Mouse (Mus musculus) heart, embryonic 11.5 days (tissue): ENCODE data around the gene Rrp36. TPM values are rescaled to one million over a fixed set of nuclear protein-coding genes. Genes with fewer than 3 reads are reported as not detected.

Experiments used
- ATAC-seq: fragments of 200-750 bp; cut with Nextera tagmentation; replicated peaks from 2 replicates; pipeline ENCODE4 v1.8.0; 2017; ENCODE audit warnings: moderate library complexity; ENCODE audit not compliant: insufficient number of reproducible peaks, low FRiP score, low TSS enrichment
- H3K27ac ChIP-seq: fragments of 300-500 bp; sonication (generic); 2 replicates; pipeline ENCODE4 v1.5.1; 2014; ENCODE audit warnings: mild to moderate bottlenecking, low read depth, low read length
- H3K27me3 ChIP-seq: fragments of 300-500 bp; sonication (generic); 2 replicates; pipeline ENCODE4 v1.6.1; 2014; ENCODE audit warnings: mild to moderate bottlenecking, low read length, mixed read lengths; ENCODE audit not compliant: control insufficient read depth, insufficient read depth
- H3K36me3 ChIP-seq: fragments of 300-500 bp; sonication (generic); 2 replicates; pipeline ENCODE4 v1.6.1; 2014; ENCODE audit warnings: mild to moderate bottlenecking, low read length, moderate library complexity, mixed read lengths; ENCODE audit not compliant: control insufficient read depth, insufficient read depth
- H3K4me1 ChIP-seq: fragments of 300-500 bp; sonication (generic); 2 replicates; pipeline ENCODE4 v1.6.1; 2014; ENCODE audit warnings: low read length; ENCODE audit not compliant: control insufficient read depth, insufficient read depth
- H3K4me2 ChIP-seq: fragments of 300-500 bp; sonication (generic); 2 replicates; pipeline ENCODE4 v1.6.1; 2014; ENCODE audit warnings: mild to moderate bottlenecking, moderate library complexity
- H3K4me3 ChIP-seq: fragments of 300-500 bp; sonication (generic); 2 replicates; pipeline ENCODE4 v1.5.1; 2014; ENCODE audit warnings: low read depth, low read length
- H3K9ac ChIP-seq: fragments of 300-500 bp; sonication (generic); 2 replicates; pipeline ENCODE4 v1.6.1; 2014; ENCODE audit warnings: mild to moderate bottlenecking, low read depth, low read length, moderate library complexity
- H3K9me3 ChIP-seq: fragments of 300-500 bp; sonication (generic); replicated peaks from 2 replicates; pipeline ENCODE4 v1.6.1; 2016; ENCODE audit warnings: low read length; ENCODE audit not compliant: control insufficient read depth
- WGBS: fragments of 180-500 bp; shearing (Covaris S2); extraction: QIAGEN DNeasy Blood & Tissue Kit; methylation state at CpG from one replicate; pipeline ENCODE4 v1.1.7; 2014; ENCODE audit not compliant: insufficient replicate concordance; 5-methylcytosine and 5-hydroxymethylcytosine counted together
- polyA plus RNA-seq: library from polyadenylated mRNA; unstranded; fragments of >200 nt; fragmentation: Nextera tagmentation; extraction: Ambion mirVana; gene quantifications from 2 replicates; pipeline ENCODE4 v1.2.1, GENCODE M21; 2014

Rrp36 gene
- polyA plus RNA-seq, 1 experiment from 2014 or later = 37.0 TPM

GRCm38 (mm10) chr17:46699245-46699644 is 25.1 kb upstream of the Rrp36 start:
- H3K27me3 ChIP-seq = no peaks in the 10 kb centered on the region
- no peaks in the 10 kb centered on the region; the same call in 1 of the 2 replicates for H3K36me3 ChIP-seq
- H3K9me3 ChIP-seq = no peaks in the 10 kb centered on the region
- no peak overlapping the region for H3K9ac ChIP-seq
- H3K4me2 ChIP-seq = no peak overlapping the region
- H3K27ac ChIP-seq = no peak overlapping the region
- H3K4me1 ChIP-seq = peaks cover 18% of the 10 kb centered on the region
- H3K4me3 ChIP-seq = no peak overlapping the region
- 69% methylated on average over 5 of the region's 5 CpGs for WGBS
- peak; percentile 39; the same call in 1 of the 2 replicates for ATAC-seq

GRCm38 (mm10) chr17:46698515-46698914 is 24.4 kb upstream of the Rrp36 start:
- Histone ChIP-seq H3K4me2 (no peak overlapping the region), H3K4me1 (peaks cover 12% of the 10 kb centered on the region), H3K4me3 (no peak overlapping the region), H3K9ac (no peak overlapping the region), H3K36me3 (no peaks in the 10 kb centered on the region; the same call in 1 of the 2 replicates), H3K9me3 (no peaks in the 10 kb centered on the region), H3K27ac (no peak overlapping the region), H3K27me3 (no peaks in the 10 kb centered on the region)
- no peak for ATAC-seq
- 86% methylated on average over 6 of the region's 6 CpGs for WGBS

- WGBS = 88% methylated on average over 1 of the region's 1 CpGs
Observed at GRCm38 (mm10) chr17:46694517-46695063, 20.4 kb upstream of the Rrp36 start.

GRCm38 (mm10) chr17:46691390-46691789 is 17.2 kb upstream of the Rrp36 start:
- no peak for ATAC-seq
- Histone ChIP-seq H3K4me1 (peaks cover 4% of the 10 kb centered on the region; the same call in 1 of the 2 replicates), H3K36me3 (0 out of 2 replicates have a peak, but pooled peaks cover under 1% of the 10 kb centered on the region), H3K4me2 (no peak overlapping the region), H3K9ac (no peak overlapping the region), H3K27me3 (no peaks in the 10 kb centered on the region), H3K27ac (no peak overlapping the region), H3K9me3 (no peaks in the 10 kb centered on the region), H3K4me3 (no peak overlapping the region)
- 91% methylated on average over 2 of the region's 2 CpGs for WGBS

More at GRCm38 (mm10) chr17:46694517-46695063, 20.4 kb upstream of the Rrp36 start:
- Histone ChIP-seq H3K4me1 (peaks cover 4% of the 10 kb centered on the region; the same call in 1 of the 2 replicates), H3K27me3 (no peaks in the 10 kb centered on the region), H3K36me3 (no peaks in the 10 kb centered on the region; the same call in 1 of the 2 replicates), H3K4me2 (no peak overlapping the region), H3K4me3 (no peak overlapping the region), H3K9ac (no peak overlapping the region), H3K9me3 (no peaks in the 10 kb centered on the region), H3K27ac (no peak overlapping the region)
- ATAC-seq = no peak

DNA sequence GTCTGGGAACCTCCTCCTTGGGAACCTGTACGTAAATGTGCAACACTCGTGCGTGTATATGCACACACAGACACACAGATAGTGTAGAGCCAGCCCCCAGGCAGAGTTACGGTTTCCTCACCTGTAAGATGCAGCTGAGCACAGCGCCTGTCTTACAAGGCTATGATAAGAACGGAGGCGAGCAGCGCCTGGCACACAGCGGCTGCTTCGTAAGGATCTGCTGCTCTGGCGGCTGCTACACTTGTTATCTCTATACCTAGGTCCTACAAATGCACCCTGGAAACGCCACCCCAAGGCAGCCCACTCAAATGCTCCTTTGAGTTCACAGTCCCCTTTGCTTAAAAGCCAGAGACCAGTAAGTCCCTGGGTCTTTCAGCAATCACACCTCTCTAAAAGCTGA is 16.5 kb upstream of the Rrp36 start:
- no peak for ATAC-seq
- no peak overlapping the region for H3K27ac ChIP-seq
- WGBS = 73% methylated on average over 12 of the region's 12 CpGs

DNA sequence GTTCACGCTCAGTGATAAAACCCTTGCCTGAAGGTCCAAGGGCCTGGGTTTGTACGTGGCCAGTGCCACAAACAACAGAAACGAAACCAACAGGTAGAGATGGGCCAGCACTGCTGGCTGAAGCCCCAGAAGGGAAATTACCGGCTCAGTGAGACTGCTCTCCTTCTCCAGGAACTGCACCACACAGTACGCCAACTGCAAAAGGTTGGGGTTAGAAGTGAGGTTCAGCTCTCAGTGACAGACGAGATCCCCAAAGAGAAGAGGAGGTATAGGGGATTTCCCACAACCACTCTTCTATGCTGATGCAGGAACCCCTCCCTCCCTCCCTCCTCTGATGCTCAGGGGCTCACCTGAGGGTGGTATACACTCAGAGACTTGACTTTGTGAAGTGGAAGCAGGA is 11.8 kb upstream of the Rrp36 start:
- Histone ChIP-seq H3K9me3 (no peaks in the 10 kb centered on the region), H3K4me2 (no peak overlapping the region), H3K27ac (no peak overlapping the region), H3K4me3 (no peak overlapping the region), H3K9ac (no peak overlapping the region), H3K4me1 (peaks cover 12% of the 10 kb centered on the region), H3K27me3 (no peaks in the 10 kb centered on the region), H3K36me3 (peaks cover 28% of the 10 kb centered on the region)
- ATAC-seq = no peak
- WGBS = 87% methylated on average over 6 of the region's 6 CpGs

More for the DNA sequence above, 16.5 kb upstream of the Rrp36 start:
- Histone ChIP-seq H3K36me3 (peaks cover 7% of the 10 kb centered on the region), H3K4me1 (peaks cover 4% of the 10 kb centered on the region; the same call in 1 of the 2 replicates), H3K27me3 (no peaks in the 10 kb centered on the region), H3K9me3 (no peaks in the 10 kb centered on the region), H3K4me2 (no peak overlapping the region), H3K9ac (no peak overlapping the region), H3K4me3 (no peak overlapping the region)

- Histone ChIP-seq H3K4me3 (no peak overlapping the region), H3K36me3 (peaks cover 30% of the 10 kb centered on the region), H3K9me3 (no peaks in the 10 kb centered on the region), H3K4me1 (peaks cover 27% of the 10 kb centered on the region), H3K4me2 (no peak overlapping the region), H3K27ac (no peak overlapping the region), H3K9ac (no peak overlapping the region), H3K27me3 (no peaks in the 10 kb centered on the region)
- no peak for ATAC-seq
- 81% methylated on average over 16 of the region's 16 CpGs for WGBS
Observed at GRCm38 (mm10) chr17:46682654-46683389, 8.7 kb upstream of the Rrp36 start.

- peak overlapping the region; percentile 93 for H3K4me3 ChIP-seq
- peaks cover 40% of the 10 kb centered on the region for H3K36me3 ChIP-seq
- no peak for ATAC-seq
- H3K27me3 ChIP-seq = no peaks in the 10 kb centered on the region
- 23% methylated on average over 12 of the region's 12 CpGs for WGBS
- H3K9me3 ChIP-seq = no peaks in the 10 kb centered on the region
- peak overlapping the region; percentile 91 for H3K4me2 ChIP-seq
- peak overlapping the region; percentile 75 for H3K9ac ChIP-seq
- H3K4me1 ChIP-seq = peaks cover 28% of the 10 kb centered on the region
- peak overlapping the region; percentile 62 for H3K27ac ChIP-seq
Observed at GRCm38 (mm10) chr17:46681466-46682118, 7.4 kb upstream of the Rrp36 start.
